Mouse (Mus musculus) gastrocnemius, postnatal 10 days (tissue): Measurements from ENCODE around the gene She. TPM values are rescaled to one million over a fixed set of nuclear protein-coding genes. Genes with fewer than 3 reads are reported as not detected.

Experiments
- DNase-seq: peaks from one replicate; pipeline ENCODE4 v3.0.0; 2021; ENCODE audit warnings: mixed read lengths
- total RNA-seq, 2 experiments: library from RNA; stranded (reverse); gene quantifications; 2 replicates each; pipeline ENCODE4 v1.2.3; 2021

The She gene
- total RNA-seq, 2 experiments from 2014 or later, result 9.4 to 10.7 TPM

DNA sequence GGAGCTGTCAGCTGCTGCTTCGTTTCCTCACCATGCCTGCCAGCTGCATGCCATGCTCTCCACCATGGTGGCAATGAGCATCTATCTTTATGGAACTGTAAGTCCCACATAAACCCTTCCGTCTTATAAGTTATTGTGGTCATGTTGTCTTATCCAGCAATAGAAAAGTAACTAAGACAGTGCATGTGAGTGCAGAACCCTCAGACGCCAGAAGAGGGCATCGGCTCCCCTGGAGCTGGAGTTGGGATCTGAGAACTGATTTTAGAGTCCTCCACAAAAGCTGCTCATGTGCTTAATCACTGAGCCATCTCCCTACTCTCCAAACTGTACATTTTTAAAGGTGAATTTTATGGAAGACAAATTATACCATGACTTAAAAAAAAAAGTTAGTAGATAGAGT is 14.1 kb upstream of the She start:
- peak; percentile 58 for DNase-seq

DNA sequence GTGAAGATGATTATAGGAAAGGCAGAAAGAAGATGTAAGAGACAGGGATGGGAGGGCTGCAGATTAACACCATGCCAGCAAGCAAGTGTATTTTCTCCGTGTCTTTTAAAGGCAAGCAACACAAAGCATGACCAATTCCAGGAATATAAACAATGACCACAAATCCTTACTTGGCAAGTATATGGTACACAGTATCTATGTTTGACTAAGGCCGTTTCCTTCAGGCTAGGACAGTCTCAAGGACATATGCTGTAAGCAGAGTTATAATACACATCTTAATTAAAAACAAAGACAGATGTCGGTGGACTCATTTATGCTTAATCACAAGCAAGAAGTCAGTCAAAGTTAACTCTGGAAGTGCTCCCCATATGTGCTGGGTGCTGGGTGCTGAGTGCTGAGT is 12.6 kb upstream of the She start:
- no peak for DNase-seq

DNA sequence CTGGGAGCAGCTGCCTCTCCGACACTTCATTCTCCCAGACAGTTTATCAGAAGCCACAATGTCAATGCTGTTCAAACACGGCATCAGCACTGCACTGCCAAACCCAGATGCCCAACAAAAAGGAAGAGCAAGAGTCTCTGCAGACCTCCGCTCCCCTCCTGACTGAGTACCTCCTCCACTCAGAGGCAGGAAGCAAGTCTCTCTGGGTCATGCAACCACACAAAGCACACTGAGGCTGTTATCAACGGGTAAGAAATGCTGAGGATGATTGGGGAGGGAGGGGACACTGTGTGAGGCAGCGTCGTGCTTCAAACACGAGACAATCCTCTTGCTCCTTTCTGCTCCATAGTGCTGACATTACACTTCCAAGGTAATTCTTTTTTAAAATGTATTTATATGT is 11.3 kb upstream of the She start:
- DNase-seq, result no peak

DNA sequence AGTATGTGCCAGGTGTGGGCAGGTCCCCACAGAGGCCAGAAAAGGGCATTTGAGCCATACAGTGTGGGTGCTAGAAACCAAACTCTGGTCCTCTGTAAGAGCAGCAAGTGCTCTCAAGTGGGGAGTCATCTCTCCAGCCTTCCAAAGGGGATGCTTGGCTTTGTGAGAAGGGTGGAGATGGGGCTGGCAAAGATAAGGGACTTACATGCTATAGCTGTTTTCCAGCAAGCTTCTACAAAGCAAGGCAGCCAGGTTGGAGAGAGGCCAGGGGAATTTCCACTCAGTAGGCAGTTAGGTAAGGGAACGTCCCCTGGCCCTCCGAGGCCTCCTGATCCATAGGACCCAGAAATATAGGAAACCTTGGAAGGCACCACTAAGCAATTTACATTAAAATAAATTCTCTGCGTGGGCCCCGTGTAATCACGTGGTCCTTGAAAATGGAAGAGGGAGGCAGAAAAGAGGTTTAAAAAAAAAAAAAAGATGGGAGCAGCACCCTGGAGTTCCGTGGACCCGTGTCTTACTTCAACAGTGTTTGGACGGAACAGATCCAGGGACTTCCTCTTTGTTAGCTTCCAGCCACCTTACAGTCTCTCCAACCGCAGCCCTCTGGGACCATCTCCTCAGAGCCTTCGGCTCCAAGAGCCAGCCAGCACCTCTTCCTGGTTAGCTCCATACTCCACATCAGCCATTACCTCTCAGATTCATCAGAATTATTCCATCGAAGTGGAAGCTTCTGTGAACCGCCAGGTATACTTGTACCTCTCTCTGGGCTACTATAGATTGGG is 10.7 kb upstream of the She start:
- no peak for DNase-seq

DNA sequence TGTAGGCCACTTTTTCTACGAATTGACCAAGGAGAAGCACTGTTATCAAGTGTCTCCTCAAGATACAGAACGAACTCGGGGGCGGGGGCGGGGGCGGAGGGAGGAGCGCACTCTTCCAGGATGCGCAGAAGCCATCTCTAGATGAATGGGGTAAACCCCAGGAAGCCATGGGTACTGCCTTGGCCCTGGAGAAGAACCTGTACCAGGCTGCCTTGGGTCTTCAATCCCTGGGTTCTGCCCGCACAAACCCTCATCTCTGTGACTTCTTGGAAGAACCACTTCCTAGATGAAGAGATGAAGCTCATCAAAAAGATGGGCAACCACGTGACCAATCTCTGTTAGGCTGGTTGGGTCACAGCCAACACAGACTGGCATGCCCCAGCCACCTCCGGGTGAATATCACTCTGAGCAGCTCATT is 10.1 kb upstream of the She start:
- DNase-seq, result no peak

DNA sequence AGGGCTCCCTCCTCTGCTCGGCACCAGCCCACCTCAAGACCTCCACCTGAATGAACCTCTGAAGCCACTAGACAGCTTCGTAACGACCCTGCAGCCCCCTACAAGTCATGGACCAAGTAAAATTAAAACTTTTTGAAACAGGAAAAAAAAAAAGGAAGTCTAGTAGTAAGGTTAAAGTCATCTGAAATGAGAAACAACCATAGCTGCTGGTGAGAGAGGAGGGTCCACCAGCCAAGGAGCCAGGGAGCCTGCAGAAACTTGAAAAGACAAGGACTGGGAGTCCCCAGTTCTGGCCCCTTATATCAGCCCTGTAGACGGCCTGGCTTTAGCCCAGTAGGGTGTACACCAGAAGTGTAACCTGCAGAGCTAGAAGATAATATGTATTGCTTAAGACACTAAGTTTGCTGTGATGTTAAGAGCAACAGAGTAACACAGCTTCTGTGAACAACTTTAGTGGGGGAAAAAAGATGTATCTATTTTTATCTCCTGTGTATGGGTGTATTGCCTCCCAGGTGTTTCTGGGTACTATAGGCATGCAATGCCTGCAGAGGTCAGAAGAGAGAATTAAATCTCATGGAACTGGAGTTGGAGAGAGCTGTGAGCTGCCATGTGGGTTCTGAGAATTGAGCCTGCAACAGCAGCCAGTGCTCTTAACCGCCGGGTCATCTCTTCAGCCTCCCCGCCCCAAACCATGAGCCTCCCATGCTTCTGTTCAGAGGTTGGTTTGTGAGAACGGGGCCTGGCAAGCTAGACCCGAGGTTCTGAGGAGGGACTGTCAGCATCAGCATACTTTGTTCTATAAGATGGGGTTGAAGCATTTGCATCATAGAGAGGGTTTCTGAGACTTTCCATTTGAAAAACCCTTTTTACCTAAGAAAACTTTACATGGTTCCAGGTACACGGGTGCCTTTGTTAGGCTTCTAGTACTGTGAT is 9.4 kb upstream of the She start:
- no peak for DNase-seq

DNA sequence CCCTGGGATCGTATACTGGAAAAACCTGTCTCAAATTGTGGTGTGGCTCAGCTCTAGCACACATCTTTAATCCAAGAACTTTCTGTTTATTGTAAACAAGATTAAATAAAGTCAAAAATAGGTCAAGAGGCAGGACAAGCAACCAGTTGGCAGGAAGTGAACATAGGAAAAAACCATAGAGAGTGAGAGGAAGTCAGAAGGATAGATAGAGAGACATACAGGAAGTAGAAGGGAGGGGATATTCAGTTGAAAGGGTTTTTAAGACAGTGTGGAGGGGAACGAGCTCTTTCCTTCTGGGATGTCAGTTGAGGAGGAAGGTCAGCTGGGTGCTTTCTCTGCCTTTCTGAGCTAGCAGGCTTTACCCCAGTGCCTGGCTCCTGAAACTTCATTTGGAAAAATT is 7.6 kb upstream of the She start:
- no peak for DNase-seq

DNA sequence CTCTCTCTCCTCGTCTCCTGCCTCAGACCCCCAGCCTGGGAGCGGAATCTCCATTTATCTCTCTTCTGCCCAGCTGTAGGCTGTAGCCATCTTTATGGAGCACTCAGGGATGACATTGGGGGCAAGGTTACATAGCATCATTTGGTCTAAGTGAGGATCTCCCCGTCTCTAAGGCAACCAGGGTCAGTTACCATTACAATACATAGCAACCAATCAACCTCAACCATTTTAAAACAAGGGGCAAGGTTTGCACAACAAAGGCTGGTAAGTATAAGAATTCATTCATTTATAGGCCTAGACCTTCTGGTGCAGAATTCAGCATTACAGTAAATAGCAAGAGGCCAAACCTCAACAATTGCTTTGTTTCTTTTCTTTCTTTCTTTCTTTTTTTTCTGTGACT is 4.9 kb upstream of the She start:
- no peak for DNase-seq

DNA sequence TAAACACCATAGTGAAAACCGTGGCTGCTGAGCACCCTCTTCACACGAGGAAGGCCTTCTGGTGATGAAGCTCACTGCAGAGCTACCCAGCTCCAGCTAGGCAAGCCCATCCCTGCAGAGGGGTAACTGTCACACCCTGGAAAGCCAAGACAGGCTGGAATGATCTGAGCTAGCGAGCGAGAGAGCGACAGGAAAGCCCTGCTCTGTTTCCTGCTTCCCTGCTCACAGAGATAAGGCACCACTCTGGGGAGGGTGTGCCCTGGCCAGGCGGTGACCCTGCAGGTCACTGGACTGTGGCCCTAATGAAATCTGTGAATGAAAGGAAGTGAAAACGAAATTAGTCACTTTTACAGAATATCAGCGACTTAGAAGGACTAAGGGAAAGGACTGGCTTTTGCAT is 4.2 kb downstream of the She start:
- no peak for DNase-seq

DNA sequence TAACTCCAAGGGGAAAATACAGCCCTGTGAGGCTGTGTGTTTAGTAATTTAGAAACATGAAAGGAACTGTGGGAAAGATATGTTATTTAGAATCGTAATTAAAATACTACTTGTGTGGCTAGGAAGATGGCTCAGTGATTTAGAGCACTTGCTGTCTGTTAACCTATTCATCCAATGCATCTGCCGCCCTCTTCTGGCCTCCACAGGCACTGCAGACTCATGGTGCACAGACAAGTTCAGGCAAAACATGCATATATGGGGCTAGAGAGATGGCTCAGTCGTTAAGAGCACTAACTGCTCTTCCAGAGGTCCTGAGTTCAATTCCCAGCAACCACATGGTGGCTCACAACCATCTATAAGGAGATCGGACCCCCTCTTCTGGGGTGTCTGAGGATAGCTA is 11.1 kb downstream of the She start:
- DNase-seq, result peak; percentile 34

DNA sequence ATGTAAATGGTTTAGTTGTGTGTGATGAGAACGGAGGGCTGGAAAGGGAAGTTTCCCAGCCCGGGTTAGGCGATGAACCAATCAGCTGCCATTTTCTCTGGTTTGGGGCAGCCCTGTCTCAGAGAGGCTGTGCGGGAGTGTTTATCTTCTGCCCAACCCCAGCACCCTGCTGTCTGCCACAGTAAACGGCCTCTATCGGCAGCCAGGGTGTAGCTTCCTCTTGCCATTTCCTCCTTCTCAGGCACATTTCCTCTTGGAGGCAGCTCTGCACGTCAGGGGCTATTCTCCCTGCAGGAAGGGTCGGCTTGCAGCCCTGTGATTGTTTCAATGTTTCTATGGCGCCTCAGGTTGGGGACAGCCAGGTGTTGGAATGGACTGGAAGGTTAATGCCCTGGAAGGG is 12.0 kb downstream of the She start:
- peak; percentile 11 for DNase-seq

DNA sequence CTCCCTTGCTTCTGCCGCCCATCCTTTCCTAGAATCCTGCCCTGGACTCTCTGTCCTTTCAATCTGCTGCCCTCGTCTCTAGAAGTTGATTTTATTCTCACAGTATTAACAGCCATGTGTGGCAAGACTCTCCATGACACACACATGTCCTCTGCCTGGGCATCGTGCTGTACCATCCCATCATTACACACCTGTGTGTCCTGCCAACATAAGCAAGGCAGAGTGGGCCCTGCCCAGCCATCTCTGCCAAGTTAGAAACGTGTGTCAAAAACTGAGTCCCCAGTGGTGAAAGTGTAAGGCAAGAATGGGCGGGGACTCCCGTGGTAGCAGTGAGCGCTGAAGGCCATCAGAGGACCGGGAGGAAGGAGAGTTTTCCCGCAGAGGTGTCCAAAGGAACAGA is 14.6 kb downstream of the She start:
- DNase-seq, result no peak

DNA sequence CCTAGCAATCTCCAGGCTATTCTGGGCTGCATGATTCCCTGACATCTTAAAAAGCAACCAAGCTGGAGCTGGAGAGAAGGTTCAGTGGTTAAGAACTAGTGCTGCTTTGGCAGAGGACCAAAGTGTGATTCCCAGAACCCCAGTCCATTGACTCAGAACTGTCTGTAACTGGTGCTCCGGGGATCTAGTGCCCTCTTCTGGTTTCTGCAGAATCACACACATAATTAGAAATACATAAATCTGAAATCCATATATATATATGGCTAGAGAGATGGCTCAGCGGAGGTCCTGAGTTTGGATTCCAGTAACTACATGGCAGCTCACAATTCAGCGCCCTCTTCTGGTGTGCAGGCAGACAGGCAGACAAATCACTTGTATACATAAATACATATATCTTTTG is 16.0 kb downstream of the She start:
- no peak for DNase-seq

DNA sequence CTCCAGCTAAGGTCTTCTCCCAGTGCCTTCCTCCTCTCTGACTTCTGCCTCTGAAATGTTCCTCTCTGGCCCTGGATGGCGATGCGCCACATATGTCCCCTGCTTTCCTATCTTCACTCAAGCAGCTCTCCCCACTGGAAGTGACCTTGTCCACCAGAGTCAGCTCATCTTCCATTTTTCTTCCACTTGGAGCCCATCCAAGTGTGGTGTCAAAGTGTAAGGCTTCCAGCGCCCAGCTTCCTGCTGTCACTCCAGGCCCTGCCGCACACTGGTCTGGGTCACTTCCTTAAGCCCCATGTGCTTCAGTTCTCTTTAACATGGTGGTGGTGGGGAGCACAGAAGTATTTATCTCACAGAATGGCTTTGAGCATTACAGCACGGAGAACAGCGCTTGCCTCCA is 16.4 kb downstream of the She start:
- no peak for DNase-seq

DNA sequence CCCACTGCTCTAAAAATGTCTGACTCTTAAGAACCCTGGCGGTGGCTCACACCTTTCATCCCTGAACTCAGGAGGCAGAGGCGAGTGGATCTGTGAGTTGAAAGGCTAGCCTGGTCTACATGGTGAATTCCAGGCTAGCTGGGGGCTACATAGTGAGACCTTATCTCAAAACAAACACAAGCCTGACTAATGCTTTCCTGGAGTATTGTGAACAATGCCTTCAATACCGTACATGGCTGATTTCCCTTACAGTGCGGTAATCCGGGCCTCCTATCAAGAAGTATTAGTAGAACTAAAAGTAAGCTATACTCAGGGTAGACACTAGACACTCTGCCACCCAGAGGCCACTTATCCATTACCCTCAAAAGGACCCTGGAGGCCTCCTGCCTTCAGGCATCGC is 16.9 kb downstream of the She start:
- no peak for DNase-seq

DNA sequence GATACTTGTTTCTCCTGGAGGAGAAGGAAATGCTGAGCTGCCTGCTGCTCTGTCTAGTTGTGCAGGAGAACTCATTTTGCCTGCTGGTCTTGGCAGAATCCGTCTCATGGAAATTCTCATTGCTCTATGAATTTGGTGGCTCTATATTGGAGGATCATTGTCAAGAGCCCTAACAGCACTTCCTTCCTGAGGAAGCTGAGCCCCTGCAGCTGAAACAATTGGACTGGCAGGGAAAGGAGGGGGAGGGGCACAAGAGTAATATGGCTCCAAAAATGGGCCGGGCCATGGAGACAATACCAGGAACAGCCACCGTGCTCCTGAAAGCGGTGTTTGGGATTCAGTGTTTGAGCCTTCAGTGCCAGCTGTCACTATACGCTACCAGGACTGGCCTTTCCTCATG is 22.6 kb downstream of the She start:
- no peak for DNase-seq

DNA sequence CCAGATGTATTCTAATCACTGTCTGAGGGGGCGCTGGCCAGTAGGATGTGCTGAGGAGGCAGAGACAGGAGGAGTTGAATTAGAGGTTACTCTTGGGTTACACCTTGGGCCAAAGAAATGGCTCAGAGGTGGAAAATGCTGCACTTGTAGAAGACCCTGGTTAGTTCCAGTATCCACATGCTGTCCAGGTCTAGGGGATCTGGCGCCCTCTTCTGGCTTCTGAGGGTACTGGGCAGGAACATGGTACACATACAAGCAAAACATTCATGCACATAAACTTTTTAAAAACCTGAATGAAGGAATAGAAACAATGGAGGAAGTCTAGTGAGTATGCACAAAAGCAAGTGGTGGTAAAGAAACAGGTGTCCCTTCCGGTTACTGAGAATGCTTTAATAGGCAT is 26.2 kb downstream of the She start:
- no peak for DNase-seq

DNA sequence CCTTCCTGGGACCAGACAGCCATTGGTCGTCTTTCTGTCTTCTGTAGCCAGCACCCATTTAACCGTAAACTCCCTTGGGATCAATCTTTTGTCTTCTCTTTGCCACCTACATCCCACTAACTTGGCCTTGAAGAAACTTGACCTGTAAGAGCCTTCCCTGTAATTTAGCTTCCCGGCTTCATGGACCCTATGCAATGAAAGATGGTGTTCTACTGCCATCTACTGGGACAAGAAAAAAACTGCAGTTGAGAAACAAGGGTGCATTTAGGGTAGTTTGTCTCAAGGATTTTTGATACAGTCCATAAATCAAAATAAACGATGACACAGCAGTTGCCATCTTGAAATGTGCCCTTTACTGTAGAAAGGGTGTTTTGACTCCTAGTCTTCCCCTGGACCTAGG is 27.0 kb downstream of the She start:
- DNase-seq, result no peak

DNA sequence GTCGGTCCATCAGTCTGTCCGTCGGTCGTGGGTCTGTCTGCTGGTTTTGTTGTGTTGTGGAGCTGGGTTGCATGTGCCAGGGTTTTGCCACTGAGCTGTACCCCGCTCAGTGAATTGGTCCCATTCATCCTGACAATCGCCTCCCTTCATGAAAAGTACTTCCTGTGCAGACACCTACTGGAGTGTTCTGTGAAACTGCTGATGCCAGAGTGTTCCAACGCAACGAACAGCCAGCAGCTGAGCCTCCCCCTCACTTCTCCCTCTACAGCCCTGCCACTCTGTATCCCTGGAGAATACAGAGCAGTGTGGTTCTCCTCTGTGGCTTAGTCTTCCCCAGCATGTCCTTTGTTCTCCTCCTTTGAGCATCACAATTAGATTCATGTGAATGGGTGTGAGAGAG is 27.7 kb downstream of the She start:
- no peak for DNase-seq

DNA sequence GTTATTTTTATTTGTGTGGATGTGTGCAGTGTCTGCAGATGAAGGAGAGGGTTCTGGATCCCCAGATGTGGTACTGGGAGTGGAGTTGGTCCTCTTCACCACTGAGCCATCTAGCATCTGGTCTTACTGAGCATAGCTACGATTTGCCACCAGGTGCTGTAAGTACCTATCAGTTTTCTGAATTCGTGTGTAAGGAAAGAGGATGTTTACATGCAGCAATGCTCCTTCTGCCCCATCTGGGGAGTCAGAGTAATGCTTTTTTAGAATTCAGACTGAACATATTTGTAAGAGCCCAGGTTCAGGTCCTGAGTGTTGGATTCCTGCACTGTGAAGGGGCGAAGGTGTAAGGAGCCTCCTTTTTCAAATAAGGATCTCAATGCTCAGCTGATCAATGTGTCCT is 28.8 kb downstream of the She start:
- no peak for DNase-seq

DNA sequence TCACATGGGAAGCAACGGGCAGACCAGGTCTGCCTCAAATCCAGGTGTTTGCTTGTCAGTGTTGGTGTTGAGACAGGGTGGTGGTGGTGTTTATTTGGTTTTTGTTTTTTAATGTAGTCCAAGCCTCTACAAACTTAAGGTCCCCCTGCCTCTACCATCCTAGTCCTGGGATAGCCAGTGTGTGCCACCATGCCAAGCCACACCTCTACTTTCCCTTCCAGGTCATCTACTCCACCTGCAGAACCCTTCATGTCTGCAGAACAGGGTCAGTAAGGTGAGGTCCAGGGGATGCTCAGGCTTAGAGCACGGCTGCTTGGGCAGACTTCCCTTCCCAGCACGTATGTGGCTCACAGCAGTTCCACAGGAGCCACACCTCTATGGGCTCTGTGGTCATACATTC is 29.2 kb downstream of the She start:
- no peak for DNase-seq

DNA sequence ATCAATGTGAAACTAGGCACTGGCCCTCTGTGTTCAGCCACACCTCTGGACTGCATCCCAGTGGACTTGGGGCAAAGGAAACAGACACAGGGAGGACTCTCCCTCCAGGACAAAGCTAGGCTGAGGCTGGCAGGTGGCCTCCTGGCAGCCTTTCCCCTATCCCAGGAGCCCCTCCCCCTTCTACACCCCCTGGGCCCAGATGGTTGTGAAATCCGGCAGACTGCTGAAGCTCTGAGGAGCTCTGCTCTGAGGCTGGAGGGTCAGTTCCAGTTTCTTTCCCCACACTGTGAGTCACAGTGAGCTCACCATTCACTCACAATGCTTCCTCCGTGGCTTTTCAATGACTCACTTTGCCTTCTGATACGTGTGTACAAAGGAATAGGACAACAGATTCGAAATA is 29.9 kb downstream of the She start:
- DNase-seq, result peak; percentile 57

DNA sequence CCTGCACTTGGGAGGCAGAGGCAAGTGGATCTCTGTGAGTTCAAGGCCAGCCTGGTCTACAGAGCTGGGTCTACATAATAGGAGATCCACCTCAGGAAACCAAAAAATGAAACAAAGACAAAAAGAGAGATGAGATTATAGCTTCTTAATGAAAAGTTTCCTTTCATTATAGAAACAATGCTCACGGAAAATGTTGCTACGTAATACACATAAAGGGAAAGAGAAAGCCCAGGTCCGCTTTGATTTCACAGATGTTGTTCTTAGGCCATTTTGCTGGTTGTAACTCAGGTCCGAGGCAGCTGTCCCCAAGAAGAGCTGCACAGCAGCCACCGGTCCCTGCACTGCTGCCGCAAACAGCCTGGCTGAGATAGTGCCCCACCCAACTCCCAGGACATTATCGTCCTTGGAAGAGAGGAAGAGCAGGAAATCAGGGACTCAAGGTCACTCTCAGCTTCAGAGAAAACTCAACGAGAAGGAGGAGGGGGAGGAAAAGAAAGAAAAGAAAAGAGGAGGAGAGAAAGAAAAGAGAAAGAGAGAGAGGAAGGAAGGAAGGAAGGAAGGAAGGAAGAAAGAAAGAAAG is 31.1 kb downstream of the She start:
- no peak for DNase-seq
